Mouse (Mus musculus) intestine, embryonic 14.5 days (tissue): Measurements from ENCODE around the gene Epn2. TPM values are rescaled to one million over a fixed set of nuclear protein-coding genes. Genes with fewer than 3 reads are reported as not detected.
A peak's percentile ranks its signal among the peaks of the same experiment; 100 is the strongest.
"Not testable (repeated sequence)": the region's sequence is repeated elsewhere in the genome, so short reads cannot be mapped to it uniquely, and the experiment has no call there.

Source experiments
- ATAC-seq: fragments of 200-750 bp; cut with Nextera tagmentation; replicated peaks from 2 replicates; pipeline ENCODE4 v1.8.0; 2017; ENCODE audit warnings: low read depth, moderate number of reproducible peaks, moderate TSS enrichment, moderate library complexity; ENCODE audit not compliant: low FRiP score, low TSS enrichment
- DNase-seq: peaks from one replicate; pipeline ENCODE4 v3.0.0-alpha.2; 2018; ENCODE audit warnings: low spot score
- H3K27ac ChIP-seq: fragments of 300-500 bp; sonication (generic); 2 replicates; pipeline ENCODE4 v1.5.1; 2014; ENCODE audit warnings: low read depth, mild to moderate bottlenecking, control low read depth
- H3K27me3 ChIP-seq: fragments of 300-500 bp; sonication (generic); replicated peaks from 2 replicates; pipeline ENCODE4 v1.6.1; 2014; ENCODE audit warnings: low read length, control low read depth; ENCODE audit not compliant: control insufficient read depth, insufficient read depth
- H3K36me3 ChIP-seq: fragments of 300-500 bp; sonication (generic); 2 replicates; pipeline ENCODE4 v1.6.1; 2014; ENCODE audit warnings: low read length, control low read depth; ENCODE audit not compliant: control insufficient read depth, insufficient read depth
- H3K4me1 ChIP-seq: fragments of 300-500 bp; sonication (generic); replicated peaks from 2 replicates; pipeline ENCODE4 v1.6.1; 2014; ENCODE audit warnings: low read length, control low read depth, mixed read lengths; ENCODE audit not compliant: control insufficient read depth, insufficient read depth
- H3K4me2 ChIP-seq: fragments of 300-500 bp; sonication (generic); 2 replicates; pipeline ENCODE4 v1.6.1; 2014; ENCODE audit warnings: low read length
- H3K4me3 ChIP-seq: fragments of 300-500 bp; sonication (generic); 2 replicates; pipeline ENCODE4 v1.5.1; 2014; ENCODE audit warnings: low read depth, low read length, control low read depth, mixed read lengths
- H3K9ac ChIP-seq: fragments of 300-500 bp; sonication (generic); 2 replicates; pipeline ENCODE4 v1.6.1; 2014; ENCODE audit warnings: mild to moderate bottlenecking, low read length
- H3K9me3 ChIP-seq: fragments of 300-500 bp; sonication (generic); 2 replicates; pipeline ENCODE4 v1.6.1; 2016; ENCODE audit warnings: low read length, control low read depth; ENCODE audit not compliant: control insufficient read depth
- WGBS: fragments of 180-500 bp; shearing (Covaris S2); extraction: QIAGEN DNeasy Blood & Tissue Kit; methylation state at CpG from one replicate; pipeline ENCODE4 v1.1.7; 2014; 5-methylcytosine and 5-hydroxymethylcytosine counted together
- polyA plus RNA-seq: library from polyadenylated mRNA; unstranded; fragments of >200 nt; fragmentation: Nextera tagmentation; extraction: Ambion mirVana; gene quantifications from 2 replicates; pipeline ENCODE4 v1.2.1, GENCODE M21; 2014

Epn2 gene
- polyA plus RNA-seq, 1 experiment from 2014 or later, result 23.5 TPM

- Histone ChIP-seq H3K36me3 (no peaks in the 10 kb centered on the region), H3K4me1 (no peaks in the 10 kb centered on the region), H3K27ac (no peak overlapping the region), H3K9ac (no peak overlapping the region), H3K9me3 (no peaks in the 10 kb centered on the region), H3K4me3 (no peak overlapping the region), H3K4me2 (no peak overlapping the region), H3K27me3 (no peaks in the 10 kb centered on the region)
- WGBS, result 86% methylated on average over 6 of the region's 6 CpGs
- DNase-seq (no peak), ATAC-seq (no peak)
Observed at GRCm38 (mm10) chr11:61584096-61584495, 4.6 kb upstream of the Epn2 start.

- H3K36me3 ChIP-seq, H3K27ac ChIP-seq, H3K9ac ChIP-seq, H3K4me1 ChIP-seq, ATAC-seq, H3K4me2 ChIP-seq, H3K4me3 ChIP-seq, H3K27me3 ChIP-seq, H3K9me3 ChIP-seq, DNase-seq: not testable (repeated sequence)
- WGBS, result 100% methylated on average over 3 of the region's 5 CpGs
Observed at GRCm38 (mm10) chr11:61582808-61583207, 3.3 kb upstream of the Epn2 start.

- WGBS, result 75% methylated on average over 7 of the region's 7 CpGs
- Histone ChIP-seq H3K4me2 (peak overlapping the region; percentile 64), H3K36me3 (no peaks in the 10 kb centered on the region), H3K4me3 (peak overlapping the region; percentile 90), H3K27me3 (no peaks in the 10 kb centered on the region), H3K9ac (no peak overlapping the region), H3K27ac (no peak overlapping the region), H3K4me1 (peaks cover 15% of the 10 kb centered on the region), H3K9me3 (no peaks in the 10 kb centered on the region)
- no peak for ATAC-seq
- DNase-seq, result no peak
Observed at GRCm38 (mm10) chr11:61579878-61580381, 443 bp upstream of the Epn2 start.

GRCm38 (mm10) chr11:61578541-61578982 is 925 bp downstream of the Epn2 start:
- Histone ChIP-seq H3K9me3 (no peaks in the 10 kb centered on the region), H3K9ac (peak overlapping the region; percentile 85), H3K4me3 (peak overlapping the region; percentile 90), H3K27me3 (no peaks in the 10 kb centered on the region), H3K4me1 (peaks cover 15% of the 10 kb centered on the region), H3K27ac (peak overlapping the region; percentile 85), H3K36me3 (no peaks in the 10 kb centered on the region), H3K4me2 (peak overlapping the region; percentile 64)
- 2% methylated on average over 17 of the region's 17 CpGs for WGBS
- no peak for DNase-seq
- no peak; the same call in 1 of the 2 replicates for ATAC-seq

GRCm38 (mm10) chr11:61577991-61578390 is 1.5 kb downstream of the Epn2 start:
- no peak overlapping the region for H3K27ac ChIP-seq
- H3K9ac ChIP-seq, result peak overlapping the region; percentile 85; the same call in 1 of the 2 replicates
- DNase-seq (no peak), ATAC-seq (no peak)
- 12% methylated on average over 5 of the region's 5 CpGs for WGBS
- H3K27me3 ChIP-seq, result no peaks in the 10 kb centered on the region
- H3K36me3 ChIP-seq, result no peaks in the 10 kb centered on the region
- H3K4me3 ChIP-seq, result peak overlapping the region; percentile 90
- H3K4me1 ChIP-seq, result peaks cover 15% of the 10 kb centered on the region
- H3K4me2 ChIP-seq, result peak overlapping the region; percentile 64
- H3K9me3 ChIP-seq, result no peaks in the 10 kb centered on the region

GRCm38 (mm10) chr11:61577349-61577748 is 2.1 kb downstream of the Epn2 start:
- no peaks in the 10 kb centered on the region for H3K27me3 ChIP-seq
- H3K4me1 ChIP-seq, result peaks cover 15% of the 10 kb centered on the region
- no peak for DNase-seq
- H3K4me3 ChIP-seq, result no peak overlapping the region; the same call in 1 of the 2 replicates
- no peak overlapping the region for H3K27ac ChIP-seq
- peak overlapping the region; percentile 64 for H3K4me2 ChIP-seq
- H3K36me3 ChIP-seq, result no peaks in the 10 kb centered on the region
- no peaks in the 10 kb centered on the region for H3K9me3 ChIP-seq
- H3K9ac ChIP-seq, result no peak overlapping the region
- no peak for ATAC-seq

- ATAC-seq (no peak), DNase-seq (no peak)
- Histone ChIP-seq H3K4me2 (no peak overlapping the region), H3K27ac (no peak overlapping the region), H3K9ac (no peak overlapping the region), H3K36me3 (no peaks in the 10 kb centered on the region), H3K9me3 (no peaks in the 10 kb centered on the region), H3K4me3 (no peak overlapping the region), H3K4me1 (peaks cover 14% of the 10 kb centered on the region), H3K27me3 (no peaks in the 10 kb centered on the region)
- WGBS, result 91% methylated on average over 4 of the region's 4 CpGs
Observed at GRCm38 (mm10) chr11:61573266-61573665, 6.2 kb downstream of the Epn2 start.

GRCm38 (mm10) chr11:61571225-61571624 is 8.3 kb downstream of the Epn2 start:
- Histone ChIP-seq H3K4me3 (no peak overlapping the region), H3K4me1 (no peaks in the 10 kb centered on the region), H3K27ac (no peak overlapping the region), H3K36me3 (no peaks in the 10 kb centered on the region), H3K27me3 (no peaks in the 10 kb centered on the region), H3K9ac (no peak overlapping the region), H3K4me2 (no peak overlapping the region), H3K9me3 (no peaks in the 10 kb centered on the region)
- WGBS, result 91% methylated on average over 3 of the region's 3 CpGs
- ATAC-seq (no peak), DNase-seq (no peak)

- Histone ChIP-seq H3K4me1 (no peaks in the 10 kb centered on the region), H3K9me3 (no peaks in the 10 kb centered on the region), H3K4me3 (no peak overlapping the region), H3K9ac (no peak overlapping the region), H3K27ac (no peak overlapping the region), H3K27me3 (no peaks in the 10 kb centered on the region), H3K36me3 (no peaks in the 10 kb centered on the region), H3K4me2 (no peak overlapping the region)
- ATAC-seq, result no peak
- 100% methylated on average over 1 of the region's 1 CpGs for WGBS
- DNase-seq, result no peak
Observed at GRCm38 (mm10) chr11:61569671-61570070, 9.8 kb downstream of the Epn2 start.
